In genomic region chr6:50008074-50008473, GRCm38 (mm10) we compare ENCODE assay signal across 20 mouse cellular contexts.
"Had no signal": no experiment of that assay in that cellular context is flagged by ENCODE, and none has a peak within 500 bp of the region (broad histone marks: within the 10 kb centered on the region; RNA-seq: fewer than 3 reads in every experiment).

No protein-coding gene starts in this region.

- H3K27me3 ChIP-seq: intestine, embryonic 15.5 days; limb, embryonic 13.5 days; liver, embryonic 13.5 days; midbrain, embryonic 12.5 days; midbrain, embryonic 15.5 days; neural tube, embryonic 13.5 days; stomach, embryonic 15.5 days had no signal

- H3K9ac ChIP-seq: intestine, embryonic 15.5 days; limb, embryonic 13.5 days; liver, embryonic 13.5 days; liver, postnatal 0 days; lung, embryonic 14.5 days; midbrain, embryonic 12.5 days; midbrain, embryonic 15.5 days; neural tube, embryonic 13.5 days; stomach, embryonic 15.5 days had no signal

- H3K27ac ChIP-seq: intestine, embryonic 15.5 days; limb, embryonic 10.5 days; limb, embryonic 13.5 days; liver, embryonic 13.5 days; macrophage; midbrain, embryonic 12.5 days; midbrain, embryonic 15.5 days; neural tube, embryonic 13.5 days; stomach, embryonic 15.5 days had no signal

- H3K36me3 ChIP-seq: intestine, embryonic 15.5 days; limb, embryonic 10.5 days; limb, embryonic 13.5 days; liver, embryonic 13.5 days; midbrain, embryonic 12.5 days; midbrain, embryonic 15.5 days; neural tube, embryonic 13.5 days; stomach, embryonic 15.5 days had no signal

- H3K4me2 ChIP-seq: intestine, embryonic 15.5 days; limb, embryonic 13.5 days; liver, embryonic 13.5 days; lung, embryonic 14.5 days; midbrain, embryonic 12.5 days; midbrain, embryonic 15.5 days; neural tube, embryonic 13.5 days; stomach, embryonic 15.5 days had no signal

- ATAC-seq: intestine, embryonic 15.5 days; liver, postnatal 0 days; lung, postnatal 0 days; midbrain, embryonic 15.5 days had no signal

- H3K4me3 ChIP-seq: intestine, embryonic 15.5 days; limb, embryonic 10.5 days; limb, embryonic 13.5 days; liver, embryonic 13.5 days; midbrain, embryonic 12.5 days; midbrain, embryonic 15.5 days; neural tube, embryonic 13.5 days; stomach, embryonic 15.5 days had no signal

- H3K9me3 ChIP-seq: intestine, embryonic 15.5 days; limb, embryonic 10.5 days; limb, embryonic 13.5 days; liver, embryonic 13.5 days; midbrain, embryonic 12.5 days; midbrain, embryonic 15.5 days; neural tube, embryonic 13.5 days; stomach, embryonic 15.5 days had no signal

- H3K4me1 ChIP-seq: intestine, embryonic 15.5 days; midbrain, embryonic 12.5 days; midbrain, embryonic 15.5 days had no signal

- DNase-seq: kidney, adult 18-20 months; kidney, adult 9 months; kidney, postnatal 14 days; kidney, postnatal 4 days; liver; liver, embryonic 13.5 days; liver, postnatal 0 days; lung, embryonic 14.5 days; retina, postnatal 1 day; right cerebral cortex, postnatal 25 days; spleen, adult 18-20 months had no signal
